Mouse (Mus musculus) midbrain, embryonic 13.5 days (tissue): Measurements from ENCODE around the gene Prpf31. TPM values are rescaled to one million over a fixed set of nuclear protein-coding genes. Genes with fewer than 3 reads are reported as not detected.

ENCODE experiments used
- microRNA-seq: library from miRNA; unstranded; fragments of <30 nt; microRNA quantifications from one replicate; pipeline ENCODE4, GENCODE M21; 2016
- polyA plus RNA-seq: library from polyadenylated mRNA; unstranded; fragments of >200 nt; fragmentation: Nextera tagmentation; extraction: Ambion mirVana; gene quantifications from 2 replicates; pipeline ENCODE4 v1.2.1, GENCODE M21; 2015

The Prpf31 gene
- polyA plus RNA-seq, 1 experiment from 2014 or later, result 114 TPM

Small RNAs within 50 kb of the gene (microRNA-seq; reads per million reads assigned to microRNA genes)
- gene Gm25100, result not detected
- 4.5 reads per million, percentile 18 among the genes with 10 or more reads in this experiment for gene Mir3572

Other genes with a start within 250 kb of the Prpf31 start
- gene Cacng8, start 239.3 kb upstream of the Prpf31 start, polyA plus RNA-seq, result 12.9 and 13.9 TPM in 2 replicates
- gene Cacng6, start 205.8 kb upstream of the Prpf31 start, polyA plus RNA-seq, result not detected in 2 replicates
- not detected in 2 replicates for gene Tarm1, start 127.4 kb upstream of the Prpf31 start, polyA plus RNA-seq
- gene Oscar, start 13.8 kb upstream of the Prpf31 start, polyA plus RNA-seq, result 0.26 and 0.42 TPM in 2 replicates
- 440 and 458 TPM in 2 replicates for gene Ndufa3, start 12.6 kb upstream of the Prpf31 start, polyA plus RNA-seq
- gene Tfpt, start 56 bp upstream of the Prpf31 start, polyA plus RNA-seq, result 30.8 and 38.9 TPM in 2 replicates
- gene Cnot3, start 15.3 kb downstream of the Prpf31 start, polyA plus RNA-seq, result 48.7 and 57.8 TPM in 2 replicates
- 16.5 and 16.8 TPM in 2 replicates for gene Leng1, start 35.9 kb downstream of the Prpf31 start, polyA plus RNA-seq
- 4.0 and 4.3 TPM in 2 replicates for gene Tmc4, start 47.6 kb downstream of the Prpf31 start, polyA plus RNA-seq
- 205 and 225 TPM in 2 replicates for gene Tsen34, start 62.9 kb downstream of the Prpf31 start, polyA plus RNA-seq
- 53.4 and 54.5 TPM in 2 replicates for gene Mboat7, start 63.5 kb downstream of the Prpf31 start, polyA plus RNA-seq
- gene Rps9, start 74.0 kb downstream of the Prpf31 start, polyA plus RNA-seq, result 994 and 1,009 TPM in 2 replicates
- 0.15 and 0.37 TPM in 2 replicates for gene Pirb, start 90.4 kb downstream of the Prpf31 start, polyA plus RNA-seq
- gene Gm15448, start 195.7 kb downstream of the Prpf31 start, polyA plus RNA-seq, result not detected in 2 replicates
- not detected in 2 replicates for gene Pira2, start 215.1 kb downstream of the Prpf31 start, polyA plus RNA-seq